Comparison of ENCODE assay signal across 34 mouse cellular contexts in genomic region chr2:33137244-33137643, GRCm38 (mm10). TPM values are rescaled to one million over a fixed set of nuclear protein-coding genes. Genes with fewer than 3 reads are reported as not detected.
DNase-seq lines count a peak whose midpoint lies in the region; ATAC-seq and TF ChIP-seq lines count a peak whose summit lies in the region.
"Had no signal": no experiment of that assay in that cellular context is flagged by ENCODE, and none has a peak within 500 bp of the region (broad histone marks: within the 10 kb centered on the region; RNA-seq: fewer than 3 reads in every experiment).

No protein-coding gene starts in this region.

- H3K4me2 ChIP-seq in liver, postnatal 0 days (ENCODE audit: low read depth, low read length) = no peak overlapping the region
- H3K4me2 ChIP-seq in liver, embryonic 12.5 days = no peak overlapping the region
- H3K4me2 ChIP-seq: embryonic facial prominence, embryonic 12.5 days; forebrain, embryonic 15.5 days; heart, embryonic 13.5 days; hindbrain, embryonic 15.5 days; limb, embryonic 15.5 days; liver, embryonic 15.5 days; midbrain, embryonic 11.5 days; neural tube, embryonic 12.5 days had no signal

- WGBS in liver, postnatal 0 days (ENCODE audit: insufficient replicate concordance) = 88% methylated on average over 9 of the region's 9 CpGs
- 81% methylated on average over 9 of the region's 9 CpGs for WGBS in liver, embryonic 12.5 days (ENCODE audit: insufficient replicate concordance)
- WGBS in cerebellum, adult 2 months = 13% methylated on average over 9 of the region's 9 CpGs

- H3K27ac ChIP-seq in liver, postnatal 0 days (ENCODE audit: low read depth) = no peak overlapping the region
- no peak overlapping the region for H3K27ac ChIP-seq in liver, embryonic 12.5 days
- no peak overlapping the region for H3K27ac ChIP-seq in cerebellum, adult 2 months (ENCODE audit: insufficient read depth, low read length)
- H3K27ac ChIP-seq: embryonic facial prominence, embryonic 12.5 days; forebrain, embryonic 10.5 days; forebrain, embryonic 15.5 days; heart, embryonic 13.5 days; hindbrain, embryonic 10.5 days; hindbrain, embryonic 15.5 days; limb, embryonic 10.5 days; limb, embryonic 15.5 days; liver, embryonic 15.5 days; neural tube, embryonic 12.5 days; stomach, postnatal 0 days had no signal

- no peak for TF ChIP-seq EP300 in liver, postnatal 0 days (IDR thresholded peaks at IDR 0.05; ENCODE audit: low read depth)

- no peak for TF ChIP-seq CTCF in liver, postnatal 0 days (IDR thresholded peaks at IDR 0.05; ENCODE audit: low read depth)
- no peak for TF ChIP-seq CTCF in cerebellum, adult 2 months (IDR thresholded peaks at IDR 0.05; ENCODE audit: borderline replicate concordance, insufficient read depth, low read depth, low read length)

- no peak for ATAC-seq in liver, postnatal 0 days
- no peak for ATAC-seq in liver, embryonic 12.5 days
- ATAC-seq: CD4-positive, CD25-positive, alpha-beta regulatory T cell, adult 4 months; forebrain, embryonic 15.5 days; inflammation-experienced regulatory T-cells, adult 6 months had no signal

- H3K9me3 ChIP-seq in liver, postnatal 0 days (ENCODE audit: low read length) = no peaks in the 10 kb centered on the region
- no peaks in the 10 kb centered on the region for H3K9me3 ChIP-seq in liver, embryonic 12.5 days (replicated peaks)
- H3K9me3 ChIP-seq: embryonic facial prominence, embryonic 12.5 days; forebrain, embryonic 10.5 days; forebrain, embryonic 15.5 days; heart, embryonic 13.5 days; hindbrain, embryonic 10.5 days; hindbrain, embryonic 15.5 days; limb, embryonic 10.5 days; limb, embryonic 15.5 days; liver, embryonic 15.5 days; neural tube, embryonic 12.5 days had no signal

- no peak overlapping the region for H3K4me3 ChIP-seq in liver, postnatal 0 days (ENCODE audit: low read depth, low read length)
- no peak overlapping the region for H3K4me3 ChIP-seq in liver, embryonic 12.5 days
- H3K4me3 ChIP-seq in cerebellum, adult 2 months (replicated peaks; ENCODE audit: insufficient read depth, low read depth, low read length) = no peak overlapping the region
- H3K4me3 ChIP-seq: embryonic facial prominence, embryonic 12.5 days; forebrain, embryonic 10.5 days; forebrain, embryonic 15.5 days; heart, embryonic 13.5 days; hindbrain, embryonic 10.5 days; hindbrain, embryonic 15.5 days; limb, embryonic 10.5 days; limb, embryonic 15.5 days; liver, embryonic 15.5 days; myocyte; neural tube, embryonic 12.5 days had no signal

- no peaks in the 10 kb centered on the region for H3K4me1 ChIP-seq in liver, postnatal 0 days (ENCODE audit: insufficient read depth)
- peaks cover under 1% of the 10 kb centered on the region; the same call in 1 of the 2 replicates for H3K4me1 ChIP-seq in liver, embryonic 12.5 days
- H3K4me1 ChIP-seq in cerebellum, adult 2 months (ENCODE audit: control insufficient read depth, insufficient read depth, low read length) = peaks cover 17% of the 10 kb centered on the region
- H3K4me1 ChIP-seq: embryonic facial prominence, embryonic 12.5 days; forebrain, embryonic 15.5 days; liver, embryonic 15.5 days; neural tube, embryonic 12.5 days had no signal

- peak; percentile 7 for DNase-seq in liver, postnatal 0 days
- peak; percentile 81 to 87 for DNase-seq in cerebellum, adult 2 months
- peak; percentile 39 to 75 for DNase-seq in cerebellum, postnatal 14 days
- DNase-seq in layer of hippocampus, adult 8-10 months (ENCODE audit: low spot score in 2 of 2) = no peak
- no peak for DNase-seq in lung, adult 18-20 months
- no peak for DNase-seq in T-cell, adult 2 months (ENCODE audit: low spot score)
- DNase-seq: adrenal gland, postnatal 25 days; embryo, embryonic 11 days; gastrocnemius, postnatal 25 days; heart, adult 18-20 months; heart, postnatal 10 days; kidney, adult 11 months; kidney, postnatal 36 days; layer of hippocampus, postnatal 36 days; lung, postnatal 36 days; right cerebral cortex, postnatal 4 days; thymus, adult 18-20 months; thymus, postnatal 36 days had no signal

- no peak overlapping the region for H3K9ac ChIP-seq in liver, postnatal 0 days (replicated peaks)
- H3K9ac ChIP-seq in liver, embryonic 12.5 days = no peak overlapping the region
- H3K9ac ChIP-seq: embryonic facial prominence, embryonic 12.5 days; forebrain, embryonic 15.5 days; heart, embryonic 13.5 days; hindbrain, embryonic 15.5 days; limb, embryonic 15.5 days; liver, embryonic 15.5 days; neural tube, embryonic 12.5 days had no signal

- no peak for TF ChIP-seq POLR2A in cerebellum, adult 2 months (IDR thresholded peaks at IDR 0.05; ENCODE audit: borderline replicate concordance, insufficient read depth, low read length)

- no peaks in the 10 kb centered on the region for H3K36me3 ChIP-seq in liver, postnatal 0 days (replicated peaks; ENCODE audit: insufficient read depth, low read length)
- no peaks in the 10 kb centered on the region for H3K36me3 ChIP-seq in liver, embryonic 12.5 days
- H3K36me3 ChIP-seq: embryonic facial prominence, embryonic 12.5 days; forebrain, embryonic 10.5 days; heart, embryonic 13.5 days; hindbrain, embryonic 10.5 days; limb, embryonic 10.5 days; limb, embryonic 15.5 days; liver, embryonic 15.5 days had no signal

- H3K27me3 ChIP-seq in liver, postnatal 0 days (ENCODE audit: insufficient read depth, low read length) = peaks cover 11% of the 10 kb centered on the region
- peaks cover 16% of the 10 kb centered on the region for H3K27me3 ChIP-seq in liver, embryonic 12.5 days (replicated peaks)
- no peaks in the 10 kb centered on the region for H3K27me3 ChIP-seq in cerebellum, adult 2 months (ENCODE audit: control insufficient read depth, insufficient read depth, low read length)
- H3K27me3 ChIP-seq: forebrain, embryonic 15.5 days; hindbrain, embryonic 15.5 days had no signal

RNA-seq across cellular contexts. Expression of gene Garnl3, which starts 5.8 kb away (rescaled TPM):
- polyA plus RNA-seq in liver, postnatal 0 days (2015; fragmentation: Nextera tagmentation; extraction: Ambion mirVana) = 0.40 and 0.50 TPM in 2 replicates
- polyA plus RNA-seq in liver, embryonic 12.5 days (2016; fragmentation: Nextera tagmentation; extraction: Ambion mirVana) = 2.1 and 2.3 TPM in 2 replicates
- polyA plus RNA-seq in cerebellum, adult 2 months (2012; rRNA removed) = 120 and 133 TPM in 2 replicates
- total RNA-seq in layer of hippocampus, adult 8-10 months (2022) = 10 to 100 TPM; 36.0 to 49.4 (median 43.5) TPM

Comparison
In these comparisons a context has a peak if more than half of its experiments do, and no peak if none do; other contexts are left out.
1. DNase-seq: peak in liver, postnatal 0 days (single experiment), cerebellum, adult 2 months (2 of 2) and cerebellum, postnatal 14 days (2 of 2); none in layer of hippocampus, adult 8-10 months (0 of 2), lung, adult 18-20 months (0 of 2) and T-cell, adult 2 months (single experiment).
2. RNA of gene Garnl3, which starts 5.8 kb away (polyA plus RNA-seq): 120 to 133 TPM in cerebellum, adult 2 months; 2.1 to 2.3 TPM in liver, embryonic 12.5 days and 0.40 to 0.50 TPM in liver, postnatal 0 days; every median in the first group is over 10 times any median in the second.